Mouse (Mus musculus): ENCODE measurements around the gene Mid1.
"Not testable (repeated sequence)": the region's sequence is repeated elsewhere in the genome, so short reads cannot be mapped to it uniquely, and the experiment has no call there.

The Mid1 gene

GRCm38 (mm10) chrX:169892100-169892499, 207.1 kb downstream of the Mid1 start:
- DNase-seq = no peak

- DNase-seq = no peak
Observed at GRCm38 (mm10) chrX:169892631-169893030, 207.6 kb downstream of the Mid1 start.

- DNase-seq = no peak
Observed at GRCm38 (mm10) chrX:169899227-169899950, 214.4 kb downstream of the Mid1 start.

DNA sequence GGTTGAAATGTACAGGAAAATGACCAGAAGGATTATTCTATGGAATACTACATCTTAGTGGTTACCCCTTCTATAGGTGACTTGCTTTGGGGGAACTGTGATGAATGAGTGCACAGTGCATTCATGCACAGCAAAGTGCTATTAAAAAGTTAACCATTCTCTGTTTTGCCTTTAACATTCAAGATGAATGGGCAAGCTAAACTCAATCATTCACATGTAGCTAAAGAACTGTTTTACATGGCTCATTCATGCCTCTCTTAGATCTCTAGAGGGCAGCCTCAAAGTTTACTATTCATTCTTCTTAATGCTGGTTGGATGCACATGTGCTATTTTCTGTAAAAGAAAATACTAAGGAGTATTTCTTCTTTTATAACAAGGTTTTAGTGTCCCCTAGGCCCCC, 217.9 kb downstream of the Mid1 start:
- no peak for DNase-seq

GRCm38 (mm10) chrX:169903656-169904055, 218.7 kb downstream of the Mid1 start:
- no peak for DNase-seq

- no peak for DNase-seq
Observed at GRCm38 (mm10) chrX:169906054-169906508, 221.1 kb downstream of the Mid1 start.

DNA sequence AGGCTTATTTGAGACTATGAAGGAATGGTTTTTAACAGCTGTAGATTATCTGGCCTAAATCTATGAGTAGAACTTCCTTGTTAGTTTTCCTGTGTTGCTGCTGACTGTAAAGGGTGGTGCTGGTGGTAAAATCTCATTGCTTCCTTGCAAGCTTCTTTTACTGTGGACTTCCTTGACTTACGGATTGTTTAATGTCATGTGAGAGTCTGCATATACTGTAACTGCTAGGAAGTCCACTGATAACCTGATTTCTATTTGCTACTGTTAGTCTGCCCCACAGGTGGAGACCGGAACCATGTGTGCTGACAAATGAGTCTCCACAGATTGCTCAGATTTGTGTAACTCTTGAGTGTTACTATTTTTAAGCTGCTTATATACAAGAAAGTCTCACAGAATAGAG, 224.9 kb downstream of the Mid1 start:
- DNase-seq = no peak

DNA sequence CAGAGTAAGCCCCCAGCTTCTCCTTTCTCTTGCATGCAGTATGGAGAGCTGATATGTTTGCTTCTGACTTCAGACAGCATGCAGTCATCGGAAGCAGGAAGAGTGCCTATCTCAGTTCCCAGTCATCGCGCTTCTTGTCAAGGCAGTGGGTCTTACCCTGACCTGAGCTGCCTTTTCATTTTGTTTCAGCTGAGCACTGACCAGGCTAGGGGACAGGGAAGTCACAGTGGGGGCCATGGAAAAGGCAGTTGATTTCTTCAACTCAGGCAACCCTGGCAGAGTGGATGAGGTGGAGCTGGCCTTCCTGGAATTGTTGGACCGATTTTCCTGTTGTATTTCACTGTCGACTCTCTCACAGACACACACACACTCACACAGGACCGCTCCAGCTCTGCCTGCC, 230.7 kb downstream of the Mid1 start:
- peak; percentile 14 for DNase-seq

GRCm38 (mm10) chrX:169922541-169922940, 237.5 kb downstream of the Mid1 start:
- DNase-seq = no peak

DNA sequence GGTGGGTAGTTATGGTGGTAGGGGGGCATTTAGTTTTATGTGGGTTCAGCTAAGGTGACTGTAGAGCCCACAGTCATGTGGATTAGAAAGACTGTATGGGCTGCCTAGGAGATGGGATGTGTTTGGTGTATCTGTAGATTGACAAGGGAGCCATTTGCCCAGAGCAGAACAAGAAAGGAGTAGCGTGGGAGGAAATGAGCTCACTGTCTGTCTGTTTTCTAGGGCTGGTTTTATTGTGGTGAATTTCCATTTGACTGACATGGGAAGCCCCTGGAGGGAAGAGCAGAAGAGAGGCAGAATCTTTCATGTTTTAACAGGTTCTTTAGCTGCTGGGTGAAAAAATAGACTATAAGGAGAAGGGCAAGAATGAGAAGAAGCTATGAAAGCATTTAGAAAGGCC, 238.4 kb downstream of the Mid1 start:
- no peak for DNase-seq

- no peak for DNase-seq
Observed at GRCm38 (mm10) chrX:169925600-169925999, 240.6 kb downstream of the Mid1 start.

DNA sequence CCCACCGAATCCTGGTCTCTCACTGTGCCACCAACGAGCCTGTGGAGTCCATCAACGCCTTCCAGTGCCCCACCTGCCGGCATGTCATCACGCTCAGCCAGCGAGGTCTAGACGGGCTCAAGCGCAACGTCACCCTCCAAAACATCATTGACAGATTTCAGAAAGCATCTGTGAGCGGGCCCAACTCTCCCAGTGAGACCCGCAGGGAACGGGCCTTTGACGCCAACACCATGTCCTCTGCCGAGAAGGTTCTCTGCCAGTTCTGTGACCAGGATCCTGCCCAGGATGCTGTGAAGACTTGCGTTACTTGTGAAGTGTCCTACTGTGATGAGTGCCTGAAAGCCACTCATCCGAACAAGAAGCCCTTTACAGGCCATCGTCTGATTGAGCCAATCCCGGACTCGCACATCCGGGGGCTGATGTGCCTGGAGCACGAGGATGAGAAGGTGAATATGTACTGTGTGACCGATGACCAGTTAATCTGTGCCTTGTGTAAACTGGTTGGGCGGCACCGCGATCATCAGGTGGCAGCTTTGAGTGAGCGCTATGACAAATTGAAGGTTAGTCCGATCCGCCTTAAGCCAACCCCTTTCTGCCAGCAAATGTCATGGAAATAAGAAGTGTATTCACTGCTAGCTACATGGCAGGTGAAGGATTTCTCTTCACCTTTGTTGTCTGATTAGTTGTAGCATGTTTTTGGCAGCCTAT, 242.3 kb downstream of the Mid1 start:
- no peak for DNase-seq

- DNase-seq = no peak
Observed at GRCm38 (mm10) chrX:169930868-169931267, 245.9 kb downstream of the Mid1 start.

- DNase-seq = no peak
Observed at GRCm38 (mm10) chrX:169933228-169933627, 248.2 kb downstream of the Mid1 start.

GRCm38 (mm10) chrX:169937119-169937719, 252.2 kb downstream of the Mid1 start:
- DNase-seq = no peak

GRCm38 (mm10) chrX:169940531-169940930, 255.5 kb downstream of the Mid1 start:
- no peak for DNase-seq

DNA sequence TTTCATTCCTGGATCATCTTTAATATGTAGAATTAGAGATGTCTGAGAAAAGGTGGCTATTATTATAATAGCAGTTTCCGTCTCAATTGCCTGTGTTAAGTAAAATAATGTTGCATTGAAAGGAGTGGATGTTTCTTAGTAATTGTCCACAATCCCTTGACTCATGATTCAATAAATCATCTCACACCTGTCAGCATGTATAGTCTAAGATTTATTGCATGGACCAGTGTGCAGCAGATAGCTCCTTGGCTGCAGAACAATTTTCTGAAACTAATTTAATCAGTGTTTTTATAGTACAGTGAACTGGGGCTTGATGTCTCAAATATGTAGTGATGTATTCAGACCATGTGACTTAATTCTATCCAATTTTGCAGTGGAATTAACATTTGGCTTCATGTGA, 265.6 kb downstream of the Mid1 start:
- DNase-seq = no peak

GRCm38 (mm10) chrX:169969337-169969736, 284.3 kb downstream of the Mid1 start:
- DNase-seq = no peak

DNA sequence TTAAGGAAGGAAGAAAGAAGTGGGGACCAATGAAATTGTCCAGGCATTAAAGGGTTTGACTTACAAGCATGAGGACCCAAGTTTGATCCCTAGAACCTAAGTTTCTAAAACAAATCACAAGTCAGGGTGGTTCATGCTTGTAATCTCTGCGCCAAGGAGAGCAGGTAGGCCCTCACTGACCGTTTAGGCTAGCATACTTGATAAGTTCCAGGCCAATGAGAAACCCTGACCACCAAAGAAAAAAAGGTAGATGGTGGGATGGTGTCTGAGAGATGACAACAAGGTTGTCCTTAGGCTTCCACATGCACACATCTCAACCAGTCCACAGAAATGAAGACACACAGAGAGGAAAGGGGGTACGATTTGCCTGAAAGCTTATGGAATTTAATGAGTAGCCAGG, 284.8 kb downstream of the Mid1 start:
- DNase-seq = not testable (repeated sequence)

DNA sequence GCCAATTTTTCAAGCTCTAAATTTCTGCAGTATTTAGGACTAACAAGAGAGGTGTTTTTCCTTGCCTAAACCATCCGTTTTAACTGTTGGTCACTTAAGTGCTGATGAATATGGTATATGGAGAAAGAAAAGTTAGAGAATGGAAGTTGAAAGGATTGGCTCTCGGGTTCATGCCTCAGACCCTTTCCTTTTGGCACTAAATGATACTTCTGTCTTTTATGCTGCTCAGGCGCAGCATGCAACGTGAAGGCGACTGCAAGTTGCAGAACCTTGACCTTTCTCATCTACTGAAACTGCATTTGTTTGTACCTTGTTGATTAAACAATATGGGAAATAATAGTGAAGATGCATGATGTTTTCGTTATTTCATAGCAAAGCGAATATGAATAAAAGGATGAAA, 285.5 kb downstream of the Mid1 start:
- DNase-seq = not testable (repeated sequence)

DNA sequence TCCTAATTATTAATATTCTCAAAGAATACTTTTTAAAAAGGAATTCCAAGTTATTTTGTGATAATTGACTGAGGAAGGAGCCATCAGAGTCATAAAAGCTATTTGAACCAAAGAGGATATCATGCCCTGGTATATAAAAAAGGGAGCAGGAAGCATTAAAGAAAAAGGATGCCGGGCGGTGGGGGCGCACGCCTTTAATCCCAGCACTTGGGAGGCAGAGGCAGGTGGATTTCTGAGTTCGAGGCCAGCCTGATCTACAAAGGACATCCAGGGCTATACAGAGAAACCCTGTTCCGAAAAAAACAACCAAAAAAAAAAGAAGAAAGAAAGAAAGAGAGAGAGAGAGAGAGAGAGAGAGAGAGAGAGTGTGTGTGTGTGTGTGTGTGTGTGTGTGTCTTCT, 286.6 kb downstream of the Mid1 start:
- DNase-seq = not testable (repeated sequence)

DNA sequence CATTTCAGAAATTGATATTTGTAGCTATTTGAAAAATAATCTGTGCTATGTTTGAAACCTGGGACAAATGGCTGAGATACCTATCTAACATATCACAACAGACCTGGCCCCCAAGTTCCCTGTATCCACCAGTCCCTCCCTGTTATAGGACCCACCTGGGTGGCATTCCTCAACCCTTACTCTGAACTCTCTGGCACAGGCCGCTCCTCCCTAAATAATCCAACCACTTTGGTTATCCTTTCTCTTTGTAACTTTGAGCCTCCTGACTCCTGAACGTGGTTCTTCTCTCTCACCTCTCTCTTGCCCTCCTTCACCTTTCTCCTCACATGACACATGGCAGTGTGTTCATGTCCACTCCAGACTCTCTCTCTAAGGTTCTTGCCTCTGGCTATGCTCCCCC, 287.1 kb downstream of the Mid1 start:
- not testable (repeated sequence) for DNase-seq

DNA sequence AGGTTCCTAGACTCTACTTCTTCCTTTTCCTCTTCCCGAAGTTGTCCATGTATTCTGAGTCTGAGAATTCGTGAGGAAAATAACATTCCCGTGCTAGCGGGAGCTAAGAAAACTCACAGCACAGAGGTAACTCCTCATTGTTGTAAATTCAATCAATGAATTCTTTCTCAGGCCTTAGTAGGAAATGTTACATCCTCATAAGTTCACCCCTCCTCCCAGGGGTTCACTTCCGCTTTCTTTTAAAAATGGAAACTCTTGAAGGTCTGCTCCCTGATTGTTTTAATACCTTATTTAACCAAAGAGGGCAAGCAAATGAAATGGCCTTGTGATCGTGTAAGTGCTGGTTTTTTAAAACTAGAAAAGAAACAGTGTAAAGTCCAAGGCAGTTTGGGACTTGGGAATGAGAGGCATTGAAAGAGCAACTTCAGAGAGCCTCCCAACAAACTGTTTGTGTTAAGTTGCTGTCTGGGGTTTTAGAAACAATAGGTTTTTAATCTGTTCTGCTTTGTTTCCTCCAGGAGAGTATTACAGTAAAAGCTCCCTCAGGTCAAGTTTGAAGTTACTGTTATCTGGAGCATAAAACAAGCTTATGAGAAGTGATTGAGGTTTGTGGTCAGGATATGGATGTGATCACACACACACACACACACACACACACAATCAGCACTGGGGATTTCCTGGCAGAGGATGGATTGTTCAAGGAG, 287.9 kb downstream of the Mid1 start:
- DNase-seq = not testable (repeated sequence)

All from thymus, postnatal 25 days (tissue).